Mouse (Mus musculus) adrenal gland, adult 8-10 months (tissue): Measurements from ENCODE around the gene Ptprcap. TPM values are rescaled to one million over a fixed set of nuclear protein-coding genes. Genes with fewer than 3 reads are reported as not detected.

Experiments used
- DNase-seq: peaks from one replicate; pipeline ENCODE4 v3.0.0; 2022
- total RNA-seq, 4 experiments: library from RNA; stranded (reverse); gene quantifications; 2 replicates each; pipeline ENCODE4 v1.2.4; 2022

Ptprcap gene
- total RNA-seq, 4 experiments from 2014 or later, result 2.2 to 4.4 (median 3.4) TPM

DNA sequence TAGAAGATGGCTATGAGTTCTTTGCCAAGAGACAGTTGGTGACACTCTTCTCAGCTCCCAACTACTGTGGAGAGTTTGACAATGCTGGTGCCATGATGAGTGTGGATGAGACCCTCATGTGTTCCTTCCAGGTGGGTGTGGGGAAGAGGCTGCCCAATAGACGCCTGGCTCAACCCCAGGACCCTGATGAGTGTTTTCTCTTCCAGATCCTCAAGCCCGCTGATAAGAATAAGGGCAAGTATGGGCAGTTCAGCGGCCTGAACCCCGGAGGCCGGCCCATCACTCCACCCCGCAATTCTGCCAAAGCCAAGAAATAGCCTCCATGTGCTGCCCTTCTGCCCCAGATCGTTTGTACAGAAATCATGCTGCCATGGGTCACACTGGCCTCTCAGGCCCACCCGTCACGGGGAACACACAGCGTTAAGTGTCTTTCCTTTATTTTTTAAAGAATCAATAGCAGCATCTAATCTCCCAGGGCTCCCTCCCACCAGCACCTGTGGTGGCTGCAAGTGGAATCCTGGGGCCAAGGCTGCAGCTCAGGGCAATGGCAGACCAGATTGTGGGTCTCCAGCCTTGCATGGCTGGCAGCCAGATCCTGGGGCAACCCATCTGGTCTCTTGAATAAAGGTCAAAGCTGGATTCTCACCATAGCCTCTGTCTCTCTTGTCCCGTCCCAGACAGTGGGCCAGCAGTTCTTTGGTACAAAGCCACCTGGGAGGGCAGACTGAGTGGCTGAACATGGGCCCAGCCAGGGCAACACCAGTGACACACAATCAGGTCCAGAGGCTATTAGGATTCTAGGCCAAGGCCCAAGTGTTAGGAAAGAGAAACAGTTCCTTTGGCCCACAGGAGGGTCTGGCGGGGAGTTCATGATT, 41.6 kb downstream of the Ptprcap start:
- DNase-seq, result no peak

DNA sequence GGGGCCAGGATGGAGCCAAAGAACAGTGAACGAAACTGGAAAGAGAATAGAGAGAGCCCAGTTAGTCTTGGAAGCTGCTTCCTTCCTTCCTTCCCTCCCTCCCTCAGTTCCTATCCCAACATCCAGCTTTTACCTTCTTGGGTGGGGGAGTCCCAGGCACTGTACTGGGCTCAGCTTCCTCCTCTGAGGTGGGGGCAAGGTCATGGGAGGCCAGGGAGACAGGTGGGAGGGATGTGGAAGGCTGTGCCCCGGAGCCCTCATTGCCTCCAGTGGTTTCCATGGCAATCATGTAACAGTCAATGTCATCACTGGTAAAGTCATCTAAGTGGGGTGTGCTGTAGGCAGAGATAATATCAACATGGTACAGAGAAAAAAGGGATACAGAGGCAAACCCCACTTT, 42.6 kb downstream of the Ptprcap start:
- no peak for DNase-seq

- no peak for DNase-seq
Measured at GRCm38 (mm10) chr19:4196548-4196947, 43.1 kb downstream of the Ptprcap start.

- DNase-seq, result no peak
Measured at GRCm38 (mm10) chr19:4197180-4197579, 43.8 kb downstream of the Ptprcap start.

- DNase-seq, result peak; percentile 95
Measured at GRCm38 (mm10) chr19:4201291-4201909, 48.0 kb downstream of the Ptprcap start, which contains the start of gene Rad9a. Rad9a (minus strand) TSS chr19:4201662.

GRCm38 (mm10) chr19:4202149-4202548, 48.7 kb downstream of the Ptprcap start:
- no peak for DNase-seq

- no peak for DNase-seq
Measured at GRCm38 (mm10) chr19:4203148-4203547, 49.7 kb downstream of the Ptprcap start.

- DNase-seq, result no peak
Measured at GRCm38 (mm10) chr19:4203604-4204326, 50.4 kb downstream of the Ptprcap start.

- DNase-seq, result no peak
Measured at GRCm38 (mm10) chr19:4204889-4205288, 51.5 kb downstream of the Ptprcap start.

Other genes starting within 250 kb of the Ptprcap start
- gene Tcirg1, start 246.5 kb upstream of the Ptprcap start, total RNA-seq, result 100 to 1,000 TPM in 2 of 4 experiments, 10 to 100 TPM in 2; 55.6 to 133 (median 95.0) TPM
- gene Ndufs8, start 240.8 kb upstream of the Ptprcap start, total RNA-seq, result 100 to 1,000 TPM; 241 to 358 (median 291) TPM
- 100 to 1,000 TPM in 2 of 4 experiments, 10 to 100 TPM in 2; 35.5 to 262 (median 145) TPM for gene Aldh3b1, start 223.8 kb upstream of the Ptprcap start, total RNA-seq
- gene Unc93b1, start 218.4 kb upstream of the Ptprcap start, total RNA-seq, result 10 to 100 TPM; 69.4 to 85.5 (median 71.5) TPM
- 1 to 10 TPM in 2 of 4 experiments, under 1 TPM in 2; 0.11 to 1.5 (median 0.88) TPM for gene Aldh3b3, start 195.0 kb upstream of the Ptprcap start, total RNA-seq
- gene Aldh3b2, start 181.3 kb upstream of the Ptprcap start, total RNA-seq, result 10 to 100 TPM in 2 of 4 experiments, 1 to 10 TPM in 2; 4.5 to 15.8 (median 9.7) TPM
- gene Acy3, start 167.0 kb upstream of the Ptprcap start, total RNA-seq, result 10 to 100 TPM; 17.9 to 37.7 (median 23.4) TPM
- not detected for gene Tbx10, start 160.9 kb upstream of the Ptprcap start, total RNA-seq
- 10 to 100 TPM; 22.8 to 27.3 (median 24.7) TPM for gene Nudt8, start 153.0 kb upstream of the Ptprcap start, total RNA-seq
- gene Gm49405, start 153.0 kb upstream of the Ptprcap start, total RNA-seq, result 1 to 10 TPM in 3 of 4 experiments, under 1 TPM in 1; 0.61 to 1.7 (median 1.3) TPM
- 1 to 10 TPM; 1.5 to 2.5 (median 1.7) TPM for gene Doc2g, start 150.3 kb upstream of the Ptprcap start, total RNA-seq
- 100 to 1,000 TPM; 235 to 340 (median 280) TPM for gene Ndufv1, start 140.8 kb upstream of the Ptprcap start, total RNA-seq
- 100 to 1,000 TPM; 366 to 409 (median 394) TPM for gene Gstp1, start 115.6 kb upstream of the Ptprcap start, total RNA-seq
- 10 to 100 TPM; 45.4 to 79.1 (median 67.8) TPM for gene Gstp2, start 107.6 kb upstream of the Ptprcap start, total RNA-seq
- gene Gstp3, start 94.0 kb upstream of the Ptprcap start, total RNA-seq, result 1 to 10 TPM in 1 of 4 experiments, under 1 TPM in 3; 0.56 to 1.1 (median 0.77) TPM
- gene Cabp2, start 72.0 kb upstream of the Ptprcap start, total RNA-seq, result not detected
- 100 to 1,000 TPM; 100 to 146 (median 129) TPM for gene Cdk2ap2, start 56.4 kb upstream of the Ptprcap start, total RNA-seq
- gene Pitpnm1, start 53.6 kb upstream of the Ptprcap start, total RNA-seq, result 100 to 1,000 TPM in 1 of 4 experiments, 10 to 100 TPM in 3; 57.1 to 119 (median 84.1) TPM
- gene Aip, start 27.7 kb upstream of the Ptprcap start, total RNA-seq, result 100 to 1,000 TPM; 129 to 143 (median 134) TPM
- under 1 TPM in 2 of 4 experiments, not detected in 2; 0.06 to 0.08 TPM for gene Gpr152, start 13.8 kb upstream of the Ptprcap start, total RNA-seq
- under 1 TPM; 0.23 to 0.59 (median 0.39) TPM for gene Cabp4, start 9.6 kb upstream of the Ptprcap start, total RNA-seq
- gene Coro1b, start 5.0 kb upstream of the Ptprcap start, total RNA-seq, result 100 to 1,000 TPM; 174 to 210 (median 184) TPM
- gene Rps6kb2, start 9.8 kb downstream of the Ptprcap start, total RNA-seq, result 10 to 100 TPM; 29.2 to 53.0 (median 46.7) TPM
- 1 to 10 TPM; 3.6 to 6.8 (median 5.2) TPM for gene Carns1, start 21.9 kb downstream of the Ptprcap start, total RNA-seq
- gene Tbc1d10c, start 37.7 kb downstream of the Ptprcap start, total RNA-seq, result 1 to 10 TPM; 1.6 to 2.8 (median 1.9) TPM
- 100 to 1,000 TPM; 371 to 396 (median 387) TPM for gene Ppp1ca, start 38.5 kb downstream of the Ptprcap start, total RNA-seq
- gene Rad9a, start 48.1 kb downstream of the Ptprcap start, total RNA-seq, result 10 to 100 TPM in 3 of 4 experiments, 1 to 10 TPM in 1; 8.7 to 14.3 (median 11.9) TPM
- gene Clcf1, start 60.6 kb downstream of the Ptprcap start, total RNA-seq, result 10 to 100 TPM in 1 of 4 experiments, 1 to 10 TPM in 3; 4.5 to 14.4 (median 7.6) TPM
- not detected for gene AC109138.7, start 60.8 kb downstream of the Ptprcap start, total RNA-seq
- gene Pold4, start 78.3 kb downstream of the Ptprcap start, total RNA-seq, result 10 to 100 TPM; 39.0 to 53.5 (median 52.4) TPM
- 10 to 100 TPM; 30.8 to 55.1 (median 46.6) TPM for gene Ssh3, start 115.6 kb downstream of the Ptprcap start, total RNA-seq
- 10 to 100 TPM in 1 of 4 experiments, 1 to 10 TPM in 3; 4.3 to 10.6 (median 6.8) TPM for gene Ankrd13d, start 129.5 kb downstream of the Ptprcap start, total RNA-seq
- 10 to 100 TPM; 42.3 to 71.6 (median 53.0) TPM for gene Grk2, start 152.6 kb downstream of the Ptprcap start, total RNA-seq
- gene Kdm2a, start 244.7 kb downstream of the Ptprcap start, total RNA-seq, result 100 to 1,000 TPM in 3 of 4 experiments, 10 to 100 TPM in 1; 88.6 to 150 (median 124) TPM